Mouse (Mus musculus) hindbrain, embryonic 11.5 days (tissue): ENCODE measurements around the gene Snrnp35. TPM values are rescaled to one million over a fixed set of nuclear protein-coding genes. Genes with fewer than 3 reads are reported as not detected.

ENCODE experiments used
- ATAC-seq: fragments of 200-750 bp; cut with Nextera tagmentation; 2 replicates; pipeline ENCODE4 v1.8.0; 2017; ENCODE audit warnings: mild to moderate bottlenecking, moderate TSS enrichment, moderate library complexity; ENCODE audit not compliant: low FRiP score
- DNase-seq: peaks from one replicate; pipeline ENCODE4 v3.0.0-alpha.2; 2015; ENCODE audit warnings: low spot score
- H3K27ac ChIP-seq: fragments of 300-500 bp; sonication (generic); 2 replicates; pipeline ENCODE4 v1.5.1; 2014; ENCODE audit warnings: mild to moderate bottlenecking, low read depth, low read length
- H3K27me3 ChIP-seq: fragments of 300-500 bp; sonication (generic); 2 replicates; pipeline ENCODE4 v1.6.1; 2014; ENCODE audit warnings: mild to moderate bottlenecking, low read length, moderate library complexity, mixed read lengths; ENCODE audit not compliant: control insufficient read depth, insufficient read depth
- H3K36me3 ChIP-seq: fragments of 300-500 bp; sonication (generic); 2 replicates; pipeline ENCODE4 v1.6.1; 2014; ENCODE audit warnings: mild to moderate bottlenecking, low read length, moderate library complexity, mixed read lengths; ENCODE audit not compliant: control insufficient read depth, insufficient read depth
- H3K4me1 ChIP-seq: fragments of 300-500 bp; sonication (generic); replicated peaks from 2 replicates; pipeline ENCODE4 v1.6.1; 2014; ENCODE audit warnings: low read length, mixed read lengths; ENCODE audit not compliant: control insufficient read depth, insufficient read depth
- H3K4me2 ChIP-seq: fragments of 300-500 bp; sonication (generic); replicated peaks from 2 replicates; pipeline ENCODE4 v1.6.1; 2014; ENCODE audit warnings: mild to moderate bottlenecking, low read depth, low read length
- H3K4me3 ChIP-seq: fragments of 300-500 bp; sonication (generic); 2 replicates; pipeline ENCODE4 v1.5.1; 2014; ENCODE audit warnings: low read depth, low read length
- H3K9ac ChIP-seq: fragments of 300-500 bp; sonication (generic); 2 replicates; pipeline ENCODE4 v1.6.1; 2014; ENCODE audit warnings: low read depth, low read length
- H3K9me3 ChIP-seq: fragments of 300-500 bp; sonication (generic); 2 replicates; pipeline ENCODE4 v1.6.1; 2016; ENCODE audit warnings: low read length; ENCODE audit not compliant: control insufficient read depth
- WGBS: fragments of 180-500 bp; shearing (Covaris S2); extraction: QIAGEN DNeasy Blood & Tissue Kit; methylation state at CpG from one replicate; pipeline ENCODE4 v1.1.7; 2014; 5-methylcytosine and 5-hydroxymethylcytosine counted together
- polyA plus RNA-seq: library from polyadenylated mRNA; unstranded; fragments of >200 nt; fragmentation: Nextera tagmentation; extraction: Ambion mirVana; gene quantifications from 2 replicates; pipeline ENCODE4 v1.2.1, GENCODE M21; 2014

Snrnp35 gene
- polyA plus RNA-seq, 1 experiment from 2014 or later, result 15.2 TPM

GRCm38 (mm10) chr5:124478873-124479204 is 4.1 kb upstream of the Snrnp35 start:
- H3K4me1 ChIP-seq, result 0 out of 2 replicates have a peak, but pooled peaks cover 2% of the 10 kb centered on the region
- no peak overlapping the region for H3K4me3 ChIP-seq
- no peaks in the 10 kb centered on the region for H3K36me3 ChIP-seq
- H3K9me3 ChIP-seq, result no peaks in the 10 kb centered on the region
- H3K4me2 ChIP-seq, result no peak overlapping the region
- H3K9ac ChIP-seq, result no peak overlapping the region
- DNase-seq (no peak), ATAC-seq (no peak)
- 85% methylated on average over 1 of the region's 1 CpGs for WGBS
- H3K27ac ChIP-seq, result no peak overlapping the region; the same call in 1 of the 2 replicates
- H3K27me3 ChIP-seq, result no peaks in the 10 kb centered on the region

DNA sequence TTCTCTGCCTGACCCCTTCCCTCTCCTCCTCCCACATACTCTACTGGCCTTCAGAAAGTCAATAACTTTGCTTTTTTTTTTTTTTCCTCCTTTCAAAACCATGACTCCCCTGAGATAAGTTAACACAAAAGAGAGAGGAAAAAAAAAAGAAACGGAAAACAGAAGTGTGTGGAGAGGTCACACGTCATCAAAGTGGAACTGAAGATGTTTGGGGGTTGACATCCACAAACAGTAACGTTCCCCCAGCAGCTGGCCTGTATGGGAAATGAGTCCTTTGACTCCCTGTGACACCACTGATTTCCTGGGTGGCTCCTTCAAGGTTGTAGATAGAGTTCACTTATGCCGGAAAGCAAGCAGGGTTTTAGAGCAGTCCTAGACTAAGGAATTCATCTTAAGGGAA is 2.8 kb upstream of the Snrnp35 start:
- Histone ChIP-seq H3K4me1 (0 out of 2 replicates have a peak, but pooled peaks cover 2% of the 10 kb centered on the region), H3K4me3 (no peak overlapping the region), H3K27me3 (no peaks in the 10 kb centered on the region), H3K9ac (no peak overlapping the region), H3K4me2 (no peak overlapping the region), H3K27ac (no peak overlapping the region), H3K36me3 (no peaks in the 10 kb centered on the region), H3K9me3 (no peaks in the 10 kb centered on the region)
- DNase-seq (no peak), ATAC-seq (no peak)
- 67% methylated on average over 4 of the region's 4 CpGs for WGBS

GRCm38 (mm10) chr5:124481714-124482113 is 1.2 kb upstream of the Snrnp35 start:
- Histone ChIP-seq H3K27me3 (no peaks in the 10 kb centered on the region), H3K9ac (no peak overlapping the region), H3K27ac (no peak overlapping the region), H3K4me2 (no peak overlapping the region), H3K4me1 (no peaks in the 10 kb centered on the region), H3K36me3 (no peaks in the 10 kb centered on the region), H3K9me3 (no peaks in the 10 kb centered on the region), H3K4me3 (no peak overlapping the region)
- 90% methylated on average over 4 of the region's 4 CpGs for WGBS
- DNase-seq, result no peak
- no peak for ATAC-seq

GRCm38 (mm10) chr5:124482436-124482965 is 433 bp upstream of the Snrnp35 start:
- DNase-seq (peak; percentile 68), ATAC-seq (no peak)
- Histone ChIP-seq H3K9me3 (no peaks in the 10 kb centered on the region), H3K4me1 (no peaks in the 10 kb centered on the region), H3K27me3 (no peaks in the 10 kb centered on the region), H3K36me3 (no peaks in the 10 kb centered on the region), H3K27ac (peak overlapping the region; percentile 97), H3K4me2 (peak overlapping the region; percentile 63), H3K4me3 (peak overlapping the region; percentile 68), H3K9ac (peak overlapping the region; percentile 90)
- WGBS, result 11% methylated on average over 13 of the region's 13 CpGs

DNA sequence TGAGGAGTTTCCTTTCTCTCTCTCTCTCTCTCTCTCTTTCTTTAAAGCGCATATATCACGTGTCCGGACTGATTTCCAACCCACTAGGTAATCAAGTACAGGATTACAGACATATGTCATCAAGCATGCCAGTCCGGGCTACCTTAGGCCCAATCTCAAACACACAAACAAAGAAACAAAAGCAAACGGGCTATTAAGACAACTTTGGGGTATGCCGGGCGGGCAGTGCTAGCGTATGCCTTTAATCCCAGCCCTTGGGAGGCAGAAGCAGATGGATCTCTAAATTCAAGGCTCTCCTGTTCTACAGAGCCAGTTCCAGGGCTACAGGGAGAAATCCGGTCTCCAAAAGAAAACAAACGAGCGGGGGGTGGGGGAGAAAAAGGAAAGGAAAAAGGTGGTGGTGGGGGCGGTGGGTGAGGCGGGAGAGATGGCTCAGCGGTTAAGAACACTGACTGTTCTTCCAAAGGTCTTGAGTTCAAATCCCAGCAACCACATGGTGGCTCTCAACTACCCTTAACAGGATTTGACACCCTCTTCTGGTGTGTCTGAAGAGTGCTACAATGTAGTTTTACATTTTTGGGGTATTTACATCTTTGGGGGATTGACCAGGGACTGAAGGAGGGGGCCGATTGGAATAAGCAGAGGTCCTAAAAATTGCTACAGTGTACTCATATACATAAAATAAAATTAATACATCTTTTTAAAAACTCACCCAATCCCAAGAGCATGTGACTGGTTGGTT is 892 bp downstream of the Snrnp35 start:
- Histone ChIP-seq H3K9me3 (no peaks in the 10 kb centered on the region), H3K4me2 (peak overlapping the region; percentile 63), H3K4me1 (no peaks in the 10 kb centered on the region), H3K27ac (peak overlapping the region; percentile 97), H3K9ac (peak overlapping the region; percentile 90), H3K4me3 (peak overlapping the region; percentile 68), H3K36me3 (no peaks in the 10 kb centered on the region), H3K27me3 (no peaks in the 10 kb centered on the region)
- ATAC-seq (peak; percentile 62; the same call in 1 of the 2 replicates), DNase-seq (no peak)
- 11% methylated on average over 15 of the region's 15 CpGs for WGBS

DNA sequence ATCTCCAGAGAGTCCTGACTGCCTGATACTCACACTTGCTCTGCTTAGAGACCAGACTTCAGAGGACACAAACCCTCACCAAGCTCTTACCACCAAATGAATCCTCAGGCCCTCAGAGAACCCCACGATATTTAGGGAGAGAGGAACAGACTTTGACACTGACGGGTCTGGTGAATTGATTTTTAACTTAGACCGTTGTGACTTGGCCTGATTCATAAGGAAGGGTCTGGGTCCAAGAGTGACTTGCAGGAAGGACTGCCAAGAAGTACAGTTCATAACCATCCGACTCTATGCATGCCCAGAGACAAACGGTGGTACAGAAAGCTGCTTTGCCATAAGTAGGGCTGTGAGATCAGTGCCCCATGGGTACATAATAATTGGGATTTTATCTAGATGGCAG is 2.7 kb downstream of the Snrnp35 start:
- WGBS, result 94% methylated on average over 5 of the region's 5 CpGs
- H3K9ac ChIP-seq, result no peak overlapping the region
- H3K4me1 ChIP-seq, result no peaks in the 10 kb centered on the region
- H3K9me3 ChIP-seq, result no peaks in the 10 kb centered on the region
- DNase-seq, result no peak
- no peak overlapping the region for H3K4me2 ChIP-seq
- H3K4me3 ChIP-seq, result no peak overlapping the region
- ATAC-seq, result no peak
- peaks cover 3% of the 10 kb centered on the region; the same call in 1 of the 2 replicates for H3K36me3 ChIP-seq
- no peaks in the 10 kb centered on the region for H3K27me3 ChIP-seq
- no peak overlapping the region for H3K27ac ChIP-seq

DNA sequence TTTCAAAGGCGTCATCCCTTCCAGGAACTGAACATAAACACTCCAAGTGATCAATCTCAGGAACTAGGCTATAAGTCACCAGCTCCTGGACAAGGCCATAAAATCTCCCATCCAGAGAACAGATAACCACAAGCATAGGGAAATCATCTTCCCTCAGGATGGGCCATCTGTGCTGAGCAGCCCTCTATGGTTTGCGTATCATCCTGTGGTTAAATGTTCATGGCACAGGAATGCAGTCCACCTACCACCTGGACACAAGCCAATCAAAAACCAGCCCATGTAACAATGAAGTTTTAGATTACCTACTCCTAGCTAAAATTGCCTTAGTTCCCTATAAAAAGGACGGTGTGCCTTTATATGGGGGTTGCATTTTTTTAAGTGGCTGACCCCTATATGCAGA is 6.0 kb downstream of the Snrnp35 start:
- no peak overlapping the region for H3K9ac ChIP-seq
- H3K9me3 ChIP-seq, result no peaks in the 10 kb centered on the region
- H3K27me3 ChIP-seq, result no peaks in the 10 kb centered on the region
- H3K36me3 ChIP-seq, result peaks cover 3% of the 10 kb centered on the region; the same call in 1 of the 2 replicates
- H3K4me1 ChIP-seq, result no peaks in the 10 kb centered on the region
- no peak overlapping the region for H3K27ac ChIP-seq
- ATAC-seq (no peak), DNase-seq (no peak)
- no peak overlapping the region for H3K4me2 ChIP-seq
- WGBS, result 93% methylated on average over 3 of the region's 3 CpGs
- H3K4me3 ChIP-seq, result no peak overlapping the region

DNA sequence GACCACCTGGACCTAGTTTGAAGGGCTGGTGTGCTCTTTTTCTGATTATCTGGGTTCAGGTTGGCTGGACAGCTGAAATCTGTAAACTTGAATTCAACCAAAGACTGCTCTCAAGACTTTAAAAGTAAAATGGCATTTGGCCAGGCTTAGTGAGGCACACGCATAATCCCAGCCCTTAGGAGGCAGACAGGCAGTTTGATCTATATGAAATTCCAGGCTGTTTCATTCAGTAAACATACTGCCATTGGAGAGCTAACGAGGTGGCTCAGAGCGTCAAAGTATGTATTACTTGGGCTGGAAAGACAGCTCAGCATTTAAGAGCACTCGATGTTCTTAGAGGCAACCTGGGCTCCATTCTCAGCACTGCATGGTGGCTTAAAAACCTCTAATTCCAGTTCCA is 8.8 kb downstream of the Snrnp35 start:
- DNase-seq, result no peak

DNA sequence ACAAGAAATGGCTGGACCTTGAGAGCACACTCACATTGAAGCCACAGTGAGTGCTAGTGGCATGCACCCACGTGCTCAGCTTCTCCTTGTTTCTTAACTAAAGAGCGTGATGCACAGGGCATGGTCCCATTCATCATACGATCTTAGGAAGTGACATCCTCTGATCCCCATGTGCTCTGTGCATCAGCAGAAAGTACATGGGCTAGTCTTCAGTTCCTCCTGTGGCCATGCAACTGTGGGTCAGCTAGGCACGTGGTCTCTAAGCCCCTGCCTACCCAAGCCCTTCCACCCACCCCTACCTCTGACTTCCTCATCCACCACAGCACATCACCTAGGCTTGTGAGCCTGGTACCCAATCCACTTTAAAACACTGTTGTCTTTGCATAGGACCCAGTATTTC is 9.7 kb downstream of the Snrnp35 start:
- Histone ChIP-seq H3K4me2 (no peak overlapping the region), H3K9me3 (no peaks in the 10 kb centered on the region), H3K9ac (no peak overlapping the region), H3K27ac (no peak overlapping the region), H3K36me3 (peaks cover 3% of the 10 kb centered on the region; the same call in 1 of the 2 replicates), H3K4me1 (peaks cover 3% of the 10 kb centered on the region), H3K27me3 (no peaks in the 10 kb centered on the region), H3K4me3 (no peak overlapping the region)
- 90% methylated on average over 4 of the region's 4 CpGs for WGBS
- DNase-seq (no peak), ATAC-seq (no peak)

More for the DNA sequence above, 8.8 kb downstream of the Snrnp35 start:
- Histone ChIP-seq H3K36me3 (peaks cover 3% of the 10 kb centered on the region; the same call in 1 of the 2 replicates), H3K27me3 (no peaks in the 10 kb centered on the region), H3K4me3 (no peak overlapping the region), H3K9ac (no peak overlapping the region), H3K27ac (no peak overlapping the region), H3K9me3 (no peaks in the 10 kb centered on the region), H3K4me1 (peaks cover 3% of the 10 kb centered on the region), H3K4me2 (no peak overlapping the region)
- ATAC-seq, result no peak
- 91% methylated on average over 4 of the region's 4 CpGs for WGBS
